Mouse (Mus musculus) thymus, adult 18-20 months (tissue): ENCODE measurements around the gene Galnt11.

ENCODE experiments used
- DNase-seq, 2 experiments: peaks; one replicate each; pipeline ENCODE4 v3.0.0; 2022; ENCODE audit warnings: mixed read lengths in 2 of 2

Gene Galnt11

GRCm38 (mm10) chr5:25254491-25254890 lies 32.8 kb downstream of the Galnt11 start:
- no peak for DNase-seq

- no peak for DNase-seq
These were observed 35.0 kb downstream of the Galnt11 start for GRCm38 (mm10) chr5:25256686-25257085.

GRCm38 (mm10) chr5:25261452-25261851 lies 39.7 kb downstream of the Galnt11 start:
- no peak for DNase-seq

- DNase-seq: no peak
These were observed 40.6 kb downstream of the Galnt11 start for GRCm38 (mm10) chr5:25262266-25262665.

GRCm38 (mm10) chr5:25268258-25268888 lies 46.7 kb downstream of the Galnt11 start:
- no peak for DNase-seq

- DNase-seq: no peak
These were observed 53.9 kb downstream of the Galnt11 start for GRCm38 (mm10) chr5:25275629-25276028.

GRCm38 (mm10) chr5:25276365-25276764 lies 54.7 kb downstream of the Galnt11 start:
- no peak for DNase-seq

- DNase-seq: no peak
These were observed 62.3 kb downstream of the Galnt11 start for GRCm38 (mm10) chr5:25283988-25284387.

- DNase-seq: no peak
These were observed 75.1 kb downstream of the Galnt11 start for GRCm38 (mm10) chr5:25296830-25297229.

GRCm38 (mm10) chr5:25310226-25310625 lies 88.5 kb downstream of the Galnt11 start:
- no peak for DNase-seq

- no peak for DNase-seq
These were observed 92.2 kb downstream of the Galnt11 start for GRCm38 (mm10) chr5:25313881-25314280.
